Mouse (Mus musculus) stomach, embryonic 15.5 days (tissue): Measurements from ENCODE around the gene Tmprss11d. TPM values are rescaled to one million over a fixed set of nuclear protein-coding genes. Genes with fewer than 3 reads are reported as not detected.

Experiments used
- ATAC-seq: fragments of 200-750 bp; cut with Nextera tagmentation; 2 replicates; pipeline ENCODE4 v1.8.0; 2017; ENCODE audit warnings: low read depth, moderate number of reproducible peaks, moderate TSS enrichment; ENCODE audit not compliant: insufficient read depth, low FRiP score
- H3K27ac ChIP-seq: fragments of 300-500 bp; sonication (generic); 2 replicates; pipeline ENCODE4 v1.5.1; 2015; ENCODE audit warnings: mild to moderate bottlenecking, inconsistent platforms
- H3K27me3 ChIP-seq: fragments of 300-500 bp; sonication (generic); replicated peaks from 2 replicates; pipeline ENCODE4 v1.6.1; 2015; ENCODE audit warnings: inconsistent platforms
- H3K36me3 ChIP-seq: fragments of 300-500 bp; sonication (generic); 2 replicates; pipeline ENCODE4 v1.6.1; 2015; ENCODE audit warnings: inconsistent platforms
- H3K4me1 ChIP-seq: fragments of 300-500 bp; sonication (generic); 2 replicates; pipeline ENCODE4 v1.6.1; 2015; ENCODE audit warnings: inconsistent platforms
- H3K4me2 ChIP-seq: fragments of 300-500 bp; sonication (generic); 2 replicates; pipeline ENCODE4 v1.6.1; 2015; ENCODE audit warnings: mild to moderate bottlenecking, inconsistent platforms
- H3K4me3 ChIP-seq: fragments of 300-500 bp; sonication (generic); replicated peaks from 2 replicates; pipeline ENCODE4 v1.5.1; 2015; ENCODE audit warnings: inconsistent platforms
- H3K9ac ChIP-seq: fragments of 300-500 bp; sonication (generic); 2 replicates; pipeline ENCODE4 v1.6.1; 2015; ENCODE audit warnings: inconsistent platforms
- H3K9me3 ChIP-seq: fragments of 300-500 bp; sonication (generic); 2 replicates; pipeline ENCODE4 v1.6.1; 2016; ENCODE audit warnings: inconsistent platforms
- WGBS: fragments of 180-500 bp; shearing (Covaris S2); methylation state at CpG from one replicate; pipeline ENCODE4 v1.1.7; 2015; 5-methylcytosine and 5-hydroxymethylcytosine counted together
- polyA plus RNA-seq: library from polyadenylated mRNA; unstranded; fragments of >200 nt; fragmentation: Nextera tagmentation; extraction: Ambion mirVana; gene quantifications from 2 replicates; pipeline ENCODE4 v1.2.1, GENCODE M21; 2015

Tmprss11d gene
- polyA plus RNA-seq, 1 experiment from 2014 or later, result 5.3 TPM

DNA sequence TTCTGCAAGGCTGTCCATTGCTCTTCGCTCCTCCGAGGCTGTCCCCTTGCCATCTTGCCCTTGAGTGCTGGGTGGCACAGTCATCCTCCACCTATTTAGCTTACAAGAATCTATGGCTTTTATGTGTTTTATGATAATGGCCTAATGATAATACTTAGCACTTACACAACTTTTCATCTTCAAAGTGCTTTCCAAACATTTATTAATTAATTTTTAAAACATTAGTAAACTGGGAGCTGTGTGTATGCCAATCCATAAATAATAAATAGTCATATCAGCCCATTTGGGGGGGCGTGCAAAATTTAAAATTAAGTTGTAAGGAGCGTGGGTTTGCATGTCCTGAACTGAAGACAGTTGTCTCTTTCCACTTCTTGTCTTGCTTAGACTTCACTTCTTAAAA is 84.0 kb downstream of the Tmprss11d start, which contains the start of gene Tmprss11c:
TSS of gene Tmprss11c (minus strand) at position 101 of the 400 bp plus-strand sequence.
- no peaks in the 10 kb centered on the region for H3K36me3 ChIP-seq
- WGBS, result 78% methylated on average over 4 of the region's 4 CpGs
- no peak within 1 kb of the TSS for H3K4me2 ChIP-seq
- no peak within 1 kb of the TSS for H3K9ac ChIP-seq
- no peak within 1 kb of the TSS for H3K27ac ChIP-seq
- no peaks in the 10 kb centered on the region for H3K9me3 ChIP-seq
- ATAC-seq, result no peak
- H3K27me3 ChIP-seq, result no peaks in the 10 kb centered on the region
- no peak within 1 kb of the TSS for H3K4me3 ChIP-seq
- no peaks in the 10 kb centered on the region for H3K4me1 ChIP-seq

Other genes with a start within 250 kb of the Tmprss11d start
- gene Uba6, start 200.6 kb downstream of the Tmprss11d start, polyA plus RNA-seq, result 10.0 and 12.3 TPM in 2 replicates
- not detected in 2 replicates for gene Gnrhr, start 175.5 kb downstream of the Tmprss11d start, polyA plus RNA-seq
- gene Tmprss11c, start 84.1 kb downstream of the Tmprss11d start, polyA plus RNA-seq, result not detected in 2 replicates
- gene Tmprss11a, start 95.6 kb upstream of the Tmprss11d start, polyA plus RNA-seq, result 2.5 and 4.0 TPM in 2 replicates
- gene Tmprss11g, start 145.2 kb upstream of the Tmprss11d start, polyA plus RNA-seq, result 3.3 and 5.6 TPM in 2 replicates